Mouse (Mus musculus) monocyte, adult 2 months (primary cell): ENCODE results near the gene Insig1.

Source experiments
- DNase-seq, 2 experiments: peaks; one replicate each; pipeline ENCODE4 v3.0.0; 2022; ENCODE audit warnings: low spot score in 2 of 2, low read depth in 1 of 2

Insig1 gene

DNA sequence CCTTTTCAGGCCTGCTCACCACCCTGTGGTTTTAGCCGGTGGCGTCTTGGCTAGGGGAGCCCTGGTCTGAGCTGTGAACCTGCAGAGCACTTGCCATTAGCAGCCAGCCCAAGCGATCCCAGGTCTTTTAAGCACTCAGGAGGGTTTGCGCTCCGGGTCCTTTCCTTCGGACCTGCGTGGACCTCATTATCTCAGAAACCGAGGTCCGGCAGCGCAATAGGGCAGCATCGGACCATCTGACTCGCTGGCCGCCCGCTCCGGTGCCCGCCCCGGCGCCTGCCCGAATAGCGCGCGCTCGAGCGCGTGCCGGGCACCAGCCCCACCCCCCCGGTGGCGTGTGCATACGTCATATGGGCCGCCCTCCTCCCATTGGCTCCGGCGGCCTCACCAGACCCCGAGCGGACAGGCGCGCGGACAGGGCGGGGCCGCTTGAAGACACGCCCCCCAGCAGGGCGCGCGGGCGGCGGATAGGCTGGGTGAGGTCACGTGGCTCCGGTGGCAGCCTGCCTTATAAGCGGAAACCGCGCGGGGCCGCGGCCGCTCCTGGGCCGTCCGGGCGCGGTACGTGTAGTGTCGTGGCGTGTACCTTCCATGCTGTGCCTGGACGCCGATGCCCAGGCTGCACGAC lies at the start of gene Insig1:
Gene Insig1 (plus strand): TSS at position 536 of the 628 bp plus-strand sequence.
- DNase-seq, result peak; percentile 93 to 99

DNA sequence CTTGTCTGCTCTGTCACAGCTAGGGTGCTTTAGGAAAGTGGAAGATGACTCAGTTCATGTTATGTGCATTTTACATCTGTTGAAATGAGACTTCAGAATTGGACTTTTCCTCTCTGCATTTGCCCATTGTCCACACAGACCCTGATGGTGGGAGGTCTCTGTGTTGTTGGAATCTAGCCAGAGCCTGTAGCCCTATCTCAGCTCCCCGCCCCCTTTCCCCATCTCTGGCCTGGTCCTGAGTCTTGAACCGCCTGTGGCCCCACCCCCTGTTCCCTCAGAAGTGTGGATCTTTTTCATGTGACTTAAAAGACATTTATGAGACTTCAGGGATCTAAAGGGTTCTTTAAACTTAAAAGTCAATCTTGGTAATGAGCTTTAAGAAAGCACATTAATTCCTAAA lies 47.7 kb upstream of the Insig1 start:
- DNase-seq, result no peak

- DNase-seq, result no peak
Observed at GRCm38 (mm10) chr5:28031577-28032236, 39.5 kb upstream of the Insig1 start.

GRCm38 (mm10) chr5:28032866-28033265 lies 38.3 kb upstream of the Insig1 start:
- no peak for DNase-seq

DNA sequence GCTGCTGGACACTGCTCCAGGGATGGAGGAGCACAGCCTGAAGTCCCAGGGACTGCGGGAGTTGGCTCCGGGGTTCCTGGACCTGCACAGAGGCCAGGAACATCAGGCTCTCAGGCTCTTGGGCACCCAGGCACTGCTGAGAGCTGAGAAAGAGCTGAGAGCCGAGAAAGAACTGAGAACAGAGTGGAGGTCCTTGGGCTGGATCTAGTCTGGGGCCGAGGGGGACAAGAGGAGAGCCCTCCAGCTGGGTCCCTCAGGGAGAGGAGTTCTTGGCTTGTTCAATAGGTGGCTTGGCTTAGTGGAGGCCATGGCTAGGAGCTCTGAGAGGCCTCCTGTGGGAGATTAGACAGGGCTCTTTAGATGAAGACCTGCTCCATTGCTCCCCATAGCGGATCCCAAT lies 37.9 kb upstream of the Insig1 start:
- no peak for DNase-seq

- no peak for DNase-seq
Observed at GRCm38 (mm10) chr5:28033826-28034225, 37.3 kb upstream of the Insig1 start.

DNA sequence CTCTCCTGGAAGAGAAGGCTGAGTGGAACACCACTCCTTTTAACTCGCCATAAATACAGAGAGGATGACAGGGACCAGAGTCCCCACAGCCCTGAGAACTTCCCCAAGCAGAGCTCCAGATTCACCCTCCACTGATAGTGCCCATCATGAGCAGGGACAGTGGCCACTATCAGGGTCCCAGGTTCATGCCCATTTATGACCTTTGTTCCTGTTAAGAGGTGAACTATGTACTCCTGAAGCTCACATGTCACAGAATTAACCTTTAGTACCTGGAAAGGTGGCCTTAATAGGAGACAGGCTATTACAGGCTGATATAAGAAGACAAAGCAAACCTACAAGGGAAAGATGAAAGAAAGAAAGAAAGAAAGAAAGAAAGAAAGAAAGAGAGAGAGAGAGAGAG lies 35.2 kb upstream of the Insig1 start:
- no peak for DNase-seq

- no peak for DNase-seq
Observed at GRCm38 (mm10) chr5:28036518-28036917, 34.6 kb upstream of the Insig1 start.

DNA sequence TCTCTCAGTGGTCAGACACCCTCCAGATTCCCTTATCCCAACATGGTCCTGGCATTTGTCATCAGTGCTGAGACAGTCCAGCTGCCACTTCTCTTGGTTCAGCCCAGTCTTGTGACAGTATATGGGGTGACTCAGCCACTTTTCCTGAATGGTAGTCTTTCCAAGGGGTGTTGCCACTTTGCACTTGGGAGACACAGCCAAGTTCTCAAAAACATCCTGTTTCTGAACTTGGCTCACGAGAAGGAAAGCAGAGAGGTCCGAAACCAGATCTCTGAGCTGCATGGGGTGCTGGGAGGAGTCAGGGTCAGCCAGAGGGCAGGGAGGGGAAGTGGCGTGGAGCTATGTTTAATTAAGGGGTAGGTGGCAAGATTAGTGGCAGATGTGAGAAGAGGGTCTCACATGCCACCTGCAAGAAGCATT lies 34.0 kb upstream of the Insig1 start:
- DNase-seq, result peak; percentile 57 to 64

DNA sequence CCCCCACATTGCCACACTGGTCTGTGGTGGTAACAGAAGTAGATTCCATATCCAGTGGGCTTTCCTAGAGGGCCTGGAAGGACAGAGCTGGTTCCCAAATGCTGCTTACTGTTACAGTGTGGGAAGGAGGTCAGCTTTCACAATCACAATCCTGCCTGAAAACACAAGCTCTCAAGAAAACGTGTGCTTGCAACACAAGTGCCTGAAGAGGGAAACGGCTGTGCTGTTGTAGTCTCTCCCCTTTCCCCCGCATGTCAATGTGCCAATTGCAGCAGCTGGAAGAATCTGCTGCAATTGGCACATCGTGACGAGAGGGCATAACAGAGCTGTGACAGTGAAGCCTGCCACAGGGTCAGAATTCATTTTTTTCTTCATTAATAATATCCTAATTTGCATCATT lies 33.5 kb upstream of the Insig1 start:
- peak in 1 of 2 experiments; percentile 23 for DNase-seq

DNA sequence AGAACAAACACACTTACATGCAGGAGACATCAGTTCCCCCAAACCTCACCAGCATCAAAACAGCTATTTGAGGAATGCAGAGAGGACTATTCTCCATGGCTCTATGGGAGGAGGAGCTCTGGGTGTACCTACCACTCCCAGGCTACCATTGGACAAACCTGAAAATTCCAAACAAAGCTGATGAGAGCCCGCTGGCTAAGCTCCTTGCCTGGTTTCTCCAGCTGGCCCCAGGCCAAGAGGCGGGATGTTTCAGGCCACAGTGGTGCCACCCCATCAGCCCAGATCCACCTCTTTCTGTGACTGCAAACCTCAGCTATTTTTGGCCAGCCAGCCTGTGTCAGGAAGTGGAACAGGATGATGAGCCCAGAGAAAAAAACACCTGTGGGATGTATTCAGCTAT lies 33.0 kb upstream of the Insig1 start:
- no peak for DNase-seq

GRCm38 (mm10) chr5:28039746-28040655 lies 31.2 kb upstream of the Insig1 start:
- no peak for DNase-seq

DNA sequence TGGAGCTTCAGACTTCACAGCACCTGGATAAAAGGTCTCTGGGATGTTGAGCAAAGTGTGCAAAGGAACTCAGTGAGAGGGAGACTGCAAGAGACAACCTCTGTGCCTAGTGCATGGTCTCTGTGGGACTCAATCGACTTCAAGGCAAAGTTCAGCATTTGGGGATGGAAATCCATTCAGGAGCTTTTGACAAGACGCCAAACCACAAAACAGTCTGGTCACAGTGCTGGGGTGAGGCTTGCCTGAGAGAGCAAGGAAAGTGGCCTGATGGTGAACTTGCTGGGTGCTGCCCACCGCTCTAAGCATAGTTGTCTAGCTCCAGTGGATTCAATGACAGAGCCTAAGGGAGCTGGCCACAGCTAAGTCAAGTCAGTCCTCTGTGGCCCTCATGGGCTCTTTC lies 30.4 kb upstream of the Insig1 start:
- DNase-seq, result no peak

GRCm38 (mm10) chr5:28042021-28042420 lies 29.1 kb upstream of the Insig1 start:
- no peak for DNase-seq

GRCm38 (mm10) chr5:28042779-28043178 lies 28.4 kb upstream of the Insig1 start:
- no peak for DNase-seq

GRCm38 (mm10) chr5:28043386-28043785 lies 27.8 kb upstream of the Insig1 start:
- DNase-seq, result no peak

- no peak for DNase-seq
Observed at GRCm38 (mm10) chr5:28046966-28047365, 24.2 kb upstream of the Insig1 start.

DNA sequence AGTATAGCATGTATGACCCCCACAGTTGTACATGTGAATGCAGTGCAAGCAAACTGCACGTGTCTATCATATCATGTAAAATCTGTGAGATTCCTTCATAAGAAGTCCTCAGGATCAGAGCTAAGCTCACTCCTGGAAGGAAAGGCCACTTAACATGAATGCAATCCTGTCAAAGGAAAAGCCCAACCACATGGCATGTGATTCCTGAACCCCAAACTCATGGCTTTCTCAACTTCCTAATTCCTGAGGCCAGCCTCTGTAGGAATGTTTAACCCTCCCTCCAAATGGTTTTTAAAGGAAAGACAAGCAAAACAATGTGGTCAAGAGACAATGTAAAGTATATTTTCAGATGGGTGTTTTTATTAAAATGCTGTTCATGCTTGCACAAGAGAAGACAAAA lies 23.2 kb upstream of the Insig1 start:
- no peak for DNase-seq

GRCm38 (mm10) chr5:28055450-28055849 lies 15.7 kb upstream of the Insig1 start:
- no peak for DNase-seq

GRCm38 (mm10) chr5:28056877-28057276 lies 14.3 kb upstream of the Insig1 start:
- no peak for DNase-seq

- no peak for DNase-seq
Observed at GRCm38 (mm10) chr5:28060506-28060905, 10.7 kb upstream of the Insig1 start.

DNA sequence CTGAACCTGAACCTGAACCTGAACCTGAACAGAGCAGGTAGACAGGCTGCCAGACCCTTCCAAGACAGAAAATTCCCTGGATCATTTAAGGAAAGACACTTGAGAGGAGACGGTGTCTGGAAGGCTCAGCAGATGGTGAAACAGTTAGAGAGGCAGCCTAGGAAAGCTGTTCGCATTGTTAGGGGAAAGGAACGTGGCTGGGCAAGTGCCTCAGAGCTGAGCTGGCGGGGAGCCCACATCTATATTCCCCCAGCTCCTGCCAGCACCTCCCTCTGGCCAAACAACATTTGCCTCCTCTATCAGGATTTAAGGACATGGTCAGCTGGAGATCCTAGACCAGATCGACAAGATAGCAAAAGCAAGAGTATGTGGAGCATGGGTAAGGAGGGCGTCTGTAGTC lies 10.2 kb upstream of the Insig1 start:
- DNase-seq, result no peak
